ENCODE assay signal across 15 mouse cellular contexts in the genomic region with DNA sequence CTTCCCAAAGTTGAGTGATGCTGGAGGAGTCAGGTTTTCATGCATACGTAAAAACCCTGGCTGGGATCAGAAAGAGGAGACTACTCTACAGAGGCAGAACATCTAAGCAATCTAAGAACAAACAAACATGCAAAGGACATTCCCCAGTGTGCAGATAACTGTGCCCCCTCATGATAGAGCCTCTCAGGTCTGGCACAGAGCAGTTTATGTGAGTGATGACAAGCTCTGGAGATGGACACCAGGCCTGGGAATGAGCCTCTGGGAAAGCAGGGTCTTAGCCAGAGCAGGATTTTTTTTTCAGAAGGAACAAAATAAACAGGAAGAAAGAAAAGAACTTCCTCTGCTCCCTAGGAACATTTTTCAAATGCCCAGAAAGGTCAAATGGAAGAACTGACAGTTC.
DNase-seq lines count a peak whose midpoint lies in the region; ATAC-seq and TF ChIP-seq lines count a peak whose summit lies in the region.
"Had no signal": no experiment of that assay in that cellular context is flagged by ENCODE, and none has a peak within 500 bp of the region (broad histone marks: within the 10 kb centered on the region; RNA-seq: fewer than 3 reads in every experiment).

No protein-coding gene starts in this region.

- intact Hi-C loops in heart, postnatal 10 days (cut with DNase I): loop anchor here (5.0 kb wide), 1 partner anchor 83 kb away; no protein-coding TSS in a partner anchor

- H3K36me3 ChIP-seq in kidney, embryonic 14.5 days (ENCODE audit: control insufficient read depth, insufficient read depth, low read length): no peaks in the 10 kb centered on the region
- no peaks in the 10 kb centered on the region for H3K36me3 ChIP-seq in neural tube, embryonic 15.5 days
- H3K36me3 ChIP-seq in midbrain, postnatal 0 days (ENCODE audit: insufficient read depth, low read length): no peaks in the 10 kb centered on the region
- H3K36me3 ChIP-seq in forebrain, embryonic 10.5 days (replicated peaks): peaks cover 6% of the 10 kb centered on the region; the same call in 1 of the 2 replicates

- H3K27ac ChIP-seq in kidney, embryonic 14.5 days (ENCODE audit: low read depth, low read length): no peak overlapping the region
- peak overlapping the region; percentile 18; the same call in 1 of the 2 replicates for H3K27ac ChIP-seq in neural tube, embryonic 15.5 days (replicated peaks)
- H3K27ac ChIP-seq in midbrain, postnatal 0 days (ENCODE audit: low read depth, low read length): peak overlapping the region; percentile 43
- H3K27ac ChIP-seq in forebrain, embryonic 10.5 days: no peak overlapping the region
- H3K27ac ChIP-seq: embryonic facial prominence, embryonic 12.5 days; limb, embryonic 12.5 days had no signal

- H3K4me2 ChIP-seq in kidney, embryonic 14.5 days (replicated peaks; ENCODE audit: low read depth, low read length): no peak overlapping the region
- no peak overlapping the region for H3K4me2 ChIP-seq in neural tube, embryonic 15.5 days
- no peak overlapping the region for H3K4me2 ChIP-seq in midbrain, postnatal 0 days (ENCODE audit: low read depth, low read length, poor library complexity, severe bottlenecking)
- H3K4me2 ChIP-seq: embryonic facial prominence, embryonic 12.5 days; limb, embryonic 12.5 days had no signal

- H3K27me3 ChIP-seq in kidney, embryonic 14.5 days (ENCODE audit: control insufficient read depth, insufficient read depth, low read length): no peaks in the 10 kb centered on the region
- H3K27me3 ChIP-seq in neural tube, embryonic 15.5 days (replicated peaks): no peaks in the 10 kb centered on the region
- no peaks in the 10 kb centered on the region for H3K27me3 ChIP-seq in midbrain, postnatal 0 days (ENCODE audit: insufficient read depth, low read length)
- H3K27me3 ChIP-seq in forebrain, embryonic 10.5 days (ENCODE audit: poor library complexity, severe bottlenecking): no peaks in the 10 kb centered on the region
- H3K27me3 ChIP-seq: embryonic facial prominence, embryonic 12.5 days; limb, embryonic 12.5 days had no signal

- H3K4me1 ChIP-seq in kidney, embryonic 14.5 days (ENCODE audit: control insufficient read depth, insufficient read depth, low read length): no peaks in the 10 kb centered on the region
- H3K4me1 ChIP-seq in neural tube, embryonic 15.5 days: peaks cover 8% of the 10 kb centered on the region; the same call in 1 of the 2 replicates
- H3K4me1 ChIP-seq in midbrain, postnatal 0 days (ENCODE audit: insufficient read depth, low read length): 0 out of 2 replicates have a peak, but pooled peaks cover 3% of the 10 kb centered on the region
- H3K4me1 ChIP-seq in forebrain, embryonic 10.5 days: no peaks in the 10 kb centered on the region
- H3K4me1 ChIP-seq: embryonic facial prominence, embryonic 12.5 days; limb, embryonic 12.5 days had no signal

- WGBS in kidney, embryonic 14.5 days: 55% methylated on average over 1 of the region's 1 CpGs
- WGBS in neural tube, embryonic 15.5 days: 76% methylated on average over 1 of the region's 1 CpGs
- WGBS in midbrain, postnatal 0 days: 73% methylated on average over 1 of the region's 1 CpGs
- 91% methylated on average over 1 of the region's 1 CpGs for WGBS in forebrain, embryonic 10.5 days

- no peak for TF ChIP-seq CTCF in midbrain, postnatal 0 days (IDR thresholded peaks at IDR 0.05)

- peak; percentile 19 for DNase-seq in kidney, adult 18-20 months
- no peak for DNase-seq in neural tube, embryonic 10.5 days (ENCODE audit: extremely low spot score, low spot score)
- DNase-seq in heart, postnatal 10 days: peak; percentile 40 to 44
- DNase-seq in midbrain, postnatal 0 days (ENCODE audit: low spot score): no peak
- DNase-seq in thymus, postnatal 25 days: no peak
- DNase-seq in forebrain, embryonic 10.5 days (ENCODE audit: extremely low spot score, low spot score): no peak
- DNase-seq: B cell, adult 2 months; cerebellum, adult 9-11 months; thymus, postnatal 14 days had no signal

- no peaks in the 10 kb centered on the region for H3K9me3 ChIP-seq in kidney, embryonic 14.5 days (ENCODE audit: control insufficient read depth, low read length)
- H3K9me3 ChIP-seq in neural tube, embryonic 15.5 days (replicated peaks): no peaks in the 10 kb centered on the region
- H3K9me3 ChIP-seq in midbrain, postnatal 0 days (ENCODE audit: low read length): no peaks in the 10 kb centered on the region
- H3K9me3 ChIP-seq in forebrain, embryonic 10.5 days: no peaks in the 10 kb centered on the region
- H3K9me3 ChIP-seq: embryonic facial prominence, embryonic 12.5 days; limb, embryonic 12.5 days had no signal

- no peak overlapping the region for H3K9ac ChIP-seq in kidney, embryonic 14.5 days (ENCODE audit: low read depth, low read length)
- no peak overlapping the region for H3K9ac ChIP-seq in neural tube, embryonic 15.5 days (replicated peaks)
- H3K9ac ChIP-seq in midbrain, postnatal 0 days (replicated peaks; ENCODE audit: low read length, poor library complexity, severe bottlenecking): no peak overlapping the region
- H3K9ac ChIP-seq: embryonic facial prominence, embryonic 12.5 days; limb, embryonic 12.5 days had no signal

- H3K4me3 ChIP-seq in kidney, embryonic 14.5 days (ENCODE audit: low read length): no peak overlapping the region
- H3K4me3 ChIP-seq in neural tube, embryonic 15.5 days (replicated peaks): no peak overlapping the region
- H3K4me3 ChIP-seq in midbrain, postnatal 0 days (ENCODE audit: low read depth, low read length): no peak overlapping the region
- no peak overlapping the region for H3K4me3 ChIP-seq in forebrain, embryonic 10.5 days
- H3K4me3 ChIP-seq: embryonic facial prominence, embryonic 12.5 days; limb, embryonic 12.5 days had no signal

- no peak for ATAC-seq in kidney, embryonic 14.5 days (ENCODE audit: low FRiP score, low TSS enrichment)
- ATAC-seq in neural tube, embryonic 15.5 days (ENCODE audit: low FRiP score): no peak
- ATAC-seq in midbrain, postnatal 0 days (ENCODE audit: low FRiP score): no peak
- ATAC-seq: forebrain, embryonic 14.5 days; inflammation-experienced regulatory T-cells, adult 6 months had no signal

Comparison
In these comparisons a context has a peak if more than half of its experiments do, and no peak if none do; other contexts are left out.
1. DNase-seq: peak in kidney, adult 18-20 months (single experiment) and heart, postnatal 10 days (2 of 2); none in neural tube, embryonic 10.5 days (single experiment), midbrain, postnatal 0 days (single experiment), thymus, postnatal 25 days (single experiment) and forebrain, embryonic 10.5 days (single experiment).
2. H3K27ac ChIP-seq: peak in neural tube, embryonic 15.5 days (single experiment) and midbrain, postnatal 0 days (single experiment); none in kidney, embryonic 14.5 days (single experiment) and forebrain, embryonic 10.5 days (single experiment).